Mouse (Mus musculus) stomach, postnatal 0 days (tissue): ENCODE measurements around the gene Kctd13.

Source experiments
- CTCF ChIP-seq: IDR thresholded peaks from 2 replicates; pipeline ENCODE4 v1.5.1; 2016; ENCODE audit warnings: antibody characterized with exemption, low read depth, mild to moderate bottlenecking, moderate library complexity
- EP300 ChIP-seq: optimal IDR thresholded peaks from 2 replicates; pipeline ENCODE3; 2016; ENCODE audit warnings: antibody characterized with exemption

GRCm38 (mm10) chr7:126896912-126897311 is 31.8 kb upstream of the Kctd13 start:
- TF ChIP-seq CTCF (no peak), EP300 (no peak)
